Mouse (Mus musculus): ENCODE data around the gene Ahcyl2.
"Not testable (repeated sequence)": the region's sequence is repeated elsewhere in the genome, so short reads cannot be mapped to it uniquely, and the experiment has no call there.

GRCm38 (mm10) chr6:29816371-29816770, 48.6 kb downstream of the Ahcyl2 start:
- TF ChIP-seq CTCF, EP300 (IDR thresholded peaks at IDR 0.05; ENCODE audit: low read depth): not testable (repeated sequence)
